Mouse (Mus musculus) 416B (cell line): ENCODE measurements around the gene Vmn2r63.
"Not testable (repeated sequence)": the region's sequence is repeated elsewhere in the genome, so short reads cannot be mapped to it uniquely, and the experiment has no call there.

Experiments
- DNase-seq: peaks from one replicate; pipeline ENCODE4 v3.0.0; 2011; ENCODE audit warnings: low read depth

Gene Vmn2r63

DNA sequence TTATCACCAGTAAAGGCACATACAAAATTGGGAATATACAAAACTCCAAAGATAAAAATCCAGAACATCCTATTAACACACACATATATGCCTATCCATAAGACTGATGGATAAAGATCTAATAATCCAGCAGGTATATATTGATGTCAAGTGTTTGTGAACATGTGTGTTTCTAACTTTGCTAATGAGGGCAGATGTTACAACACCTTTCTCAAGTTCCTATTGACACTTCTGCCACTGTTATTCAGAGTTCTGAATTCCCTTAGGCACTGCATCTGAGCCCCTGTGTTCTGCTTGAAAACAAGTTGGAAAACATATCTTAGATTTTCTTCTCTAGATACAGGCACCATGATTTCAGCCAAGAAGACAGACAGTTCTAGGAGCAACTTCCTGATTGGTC is at the start of gene Vmn2r63:
TSS of gene Vmn2r63 (minus strand) at position 101 of the 400 bp plus-strand sequence.
- not testable (repeated sequence) for DNase-seq

DNA sequence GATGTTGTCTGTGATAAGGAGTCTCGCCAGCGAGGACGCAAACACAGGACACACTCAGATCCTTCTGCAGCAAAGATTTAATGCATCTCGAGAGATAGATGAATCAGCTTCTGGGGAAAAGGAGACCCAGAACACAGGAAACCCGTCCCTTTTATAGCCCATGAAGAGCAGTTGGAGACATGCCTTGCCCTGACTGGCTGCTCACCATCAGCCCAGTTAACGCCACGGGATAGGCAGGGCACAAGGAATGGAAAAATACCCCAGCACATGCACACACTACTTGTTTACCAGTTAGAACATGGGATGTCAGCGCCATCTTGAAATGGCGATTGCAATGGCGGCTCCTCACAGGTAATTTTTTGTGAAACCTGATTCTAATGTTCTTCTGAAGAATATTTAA is 47.1 kb upstream of the Vmn2r63 start:
- DNase-seq: peak; percentile 81

DNA sequence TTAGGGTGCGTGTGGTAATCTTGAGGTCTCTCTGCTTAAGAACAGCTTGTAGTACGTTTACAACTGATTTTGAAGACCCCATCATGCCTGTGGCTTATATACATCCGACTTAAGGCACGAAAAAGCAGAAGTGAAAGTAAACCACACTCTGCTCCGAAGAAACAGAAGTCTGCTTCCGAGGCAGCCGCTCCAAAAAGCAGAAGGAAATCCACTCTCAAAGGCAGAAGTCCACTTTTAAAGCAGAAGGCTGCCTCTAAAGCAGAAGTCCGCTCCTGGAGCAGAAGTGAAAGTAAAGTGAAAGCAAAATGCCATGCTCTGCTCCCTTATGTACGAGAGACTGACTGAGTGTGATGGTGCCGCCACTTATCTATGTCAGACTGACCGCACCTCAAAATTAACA is 46.5 kb upstream of the Vmn2r63 start:
- DNase-seq: peak; percentile 87

DNA sequence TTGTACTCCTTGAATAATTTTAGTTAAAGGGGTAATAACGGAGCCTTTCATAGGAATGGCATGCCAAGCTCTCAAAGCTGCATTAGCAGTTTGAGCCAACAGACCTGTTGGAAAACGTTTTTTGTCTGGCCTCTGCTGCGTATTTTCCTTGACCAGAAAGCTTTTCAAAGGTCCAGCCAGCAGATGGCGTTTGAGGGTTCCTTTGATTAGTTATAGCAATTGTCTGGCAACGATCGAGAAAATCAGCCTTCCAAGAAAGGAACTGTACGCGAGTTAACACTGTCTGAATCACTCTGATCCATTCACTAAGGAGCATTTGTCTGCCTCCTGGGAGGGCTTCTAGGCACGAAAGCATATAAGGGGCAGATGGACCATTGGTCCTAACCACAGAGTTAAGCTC is 31.6 kb upstream of the Vmn2r63 start:
- DNase-seq: no peak

DNA sequence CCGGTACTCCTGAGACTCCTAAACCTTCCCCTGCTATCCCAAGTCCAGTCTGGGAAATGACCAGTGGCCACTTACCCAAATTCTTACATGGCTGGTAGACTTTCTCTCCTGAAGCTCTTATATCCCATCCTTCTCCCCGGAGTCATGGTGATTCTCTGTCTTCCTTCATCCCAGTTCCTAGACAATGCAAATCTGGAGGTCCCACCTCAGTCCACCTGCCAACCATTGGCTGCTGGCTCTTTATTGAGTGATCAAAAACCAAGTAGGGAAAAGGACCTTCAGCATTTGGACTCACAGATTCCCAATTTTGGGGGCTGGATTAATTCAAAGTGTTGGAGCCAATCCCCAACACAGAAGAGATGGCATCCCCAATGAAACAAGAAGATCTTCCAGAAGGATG is 35.6 kb downstream of the Vmn2r63 start:
- not testable (repeated sequence) for DNase-seq

DNA sequence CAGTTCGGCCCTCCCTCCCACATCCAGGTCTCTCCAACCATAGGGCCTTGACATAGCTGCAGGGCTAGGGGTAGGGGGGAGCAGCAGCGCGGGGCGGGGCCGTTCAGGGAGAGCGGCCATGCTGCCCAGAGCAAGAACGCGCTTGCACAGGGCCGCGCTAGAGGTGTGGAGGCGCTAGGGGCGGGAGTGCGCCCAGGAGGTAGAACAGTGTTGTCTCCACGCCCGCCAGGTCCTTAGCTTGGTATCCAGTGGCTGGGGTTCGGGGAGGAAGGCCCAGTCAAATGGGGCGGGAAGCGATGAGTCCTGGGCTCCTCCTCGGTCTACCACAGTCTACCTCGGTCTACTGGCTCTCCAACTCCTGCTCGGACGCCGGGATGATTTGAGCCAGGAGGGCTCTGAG is 55.5 kb downstream of the Vmn2r63 start:
- DNase-seq: no peak

DNA sequence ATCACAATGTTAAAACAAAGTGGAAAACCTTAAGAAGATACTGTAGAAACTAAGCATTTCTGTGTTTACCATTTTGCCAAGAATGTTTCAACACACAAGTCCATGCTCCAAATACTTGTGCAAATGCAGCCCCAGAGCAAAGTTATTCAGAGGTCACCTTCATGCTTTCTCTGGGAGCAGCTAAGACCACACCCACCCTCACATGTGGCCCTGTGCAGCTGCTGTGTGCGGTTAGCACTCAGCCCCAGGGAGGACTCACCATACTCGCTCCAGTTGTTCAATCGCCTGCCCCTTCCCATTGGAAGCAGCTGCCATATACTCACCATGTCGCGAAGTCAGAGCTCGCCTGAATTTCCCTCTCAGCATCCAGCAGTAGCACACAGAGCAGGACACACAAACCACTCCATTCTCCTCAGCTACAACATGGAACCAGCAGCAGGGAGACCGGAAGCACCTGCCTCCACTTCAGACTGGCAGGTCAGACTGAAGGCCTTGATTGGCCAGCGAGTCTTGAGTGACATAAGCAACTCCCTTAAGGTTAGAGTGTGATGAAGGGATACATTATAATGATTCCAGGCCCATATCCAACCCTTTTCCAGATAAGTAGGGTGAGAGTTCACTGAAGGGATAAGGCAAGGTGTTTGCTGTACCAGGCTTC is 66.7 kb downstream of the Vmn2r63 start, which contains the start of gene Gm2381:
TSS of gene Gm2381 (minus strand) at position 434 of the 658 bp plus-strand sequence.
- not testable (repeated sequence) for DNase-seq
